Mouse (Mus musculus) heart, postnatal 0 days (tissue): Measurements from ENCODE around the gene Eme2. TPM values are rescaled to one million over a fixed set of nuclear protein-coding genes. Genes with fewer than 3 reads are reported as not detected.
"Not testable (repeated sequence)": the region's sequence is repeated elsewhere in the genome, so short reads cannot be mapped to it uniquely, and the experiment has no call there.

Experiments
- ATAC-seq: fragments of 200-750 bp; cut with Nextera tagmentation; 2 replicates; pipeline ENCODE4 v1.8.0; 2017; ENCODE audit warnings: low read depth, moderate number of reproducible peaks, moderate library complexity; ENCODE audit not compliant: insufficient read depth
- DNase-seq: peaks from one replicate; pipeline ENCODE4 v3.0.0-alpha.2; 2016; ENCODE audit warnings: low spot score
- H3K27ac ChIP-seq: fragments of 300-500 bp; sonication (generic); 2 replicates; pipeline ENCODE4 v1.5.1; 2014; ENCODE audit warnings: low read depth, mild to moderate bottlenecking
- H3K27me3 ChIP-seq: fragments of 300-500 bp; sonication (generic); 2 replicates; pipeline ENCODE4 v1.6.1; 2014; ENCODE audit warnings: low read length, mixed read lengths; ENCODE audit not compliant: control insufficient read depth, insufficient read depth
- H3K36me3 ChIP-seq: fragments of 300-500 bp; sonication (generic); replicated peaks from 2 replicates; pipeline ENCODE4 v1.6.1; 2014; ENCODE audit warnings: low read length, mixed read lengths; ENCODE audit not compliant: control insufficient read depth, insufficient read depth
- H3K4me1 ChIP-seq: fragments of 300-500 bp; sonication (generic); 2 replicates; pipeline ENCODE4 v1.6.1; 2014; ENCODE audit warnings: antibody characterized with exemption; ENCODE audit not compliant: control insufficient read depth, insufficient read depth
- H3K4me2 ChIP-seq: fragments of 300-500 bp; sonication (generic); 2 replicates; pipeline ENCODE4 v1.6.1; 2014; ENCODE audit warnings: low read depth, mild to moderate bottlenecking, low read length, moderate library complexity
- H3K4me3 ChIP-seq: fragments of 300-500 bp; sonication (generic); 2 replicates; pipeline ENCODE4 v1.5.1; 2014; ENCODE audit warnings: low read depth, low read length
- H3K9ac ChIP-seq: fragments of 300-500 bp; sonication (generic); replicated peaks from 2 replicates; pipeline ENCODE4 v1.6.1; 2014; ENCODE audit warnings: low read depth, low read length, mixed read lengths
- H3K9me3 ChIP-seq: fragments of 300-500 bp; sonication (generic); replicated peaks from 2 replicates; pipeline ENCODE4 v1.6.1; 2016; ENCODE audit warnings: low read length; ENCODE audit not compliant: control insufficient read depth
- CTCF ChIP-seq: IDR thresholded peaks from 2 replicates; pipeline ENCODE4 v1.5.1; 2016; ENCODE audit warnings: antibody characterized with exemption, control low read depth, low read depth
- EP300 ChIP-seq: IDR thresholded peaks from 2 replicates; pipeline ENCODE4 v1.6.1; 2016; ENCODE audit warnings: antibody characterized with exemption, low read depth
- WGBS: fragments of 180-500 bp; shearing (Covaris S2); extraction: QIAGEN DNeasy Blood & Tissue Kit; methylation state at CpG from one replicate; pipeline ENCODE4 v1.1.7; 2014; 5-methylcytosine and 5-hydroxymethylcytosine counted together
- polyA plus RNA-seq: library from polyadenylated mRNA; unstranded; fragments of >200 nt; fragmentation: Nextera tagmentation; extraction: Ambion mirVana; gene quantifications from 2 replicates; pipeline ENCODE4 v1.2.1, GENCODE M21; 2015
- total RNA-seq: library from RNA; depleted of rRNA; stranded (reverse); fragments of >200 nt; gene quantifications from 2 replicates; pipeline ENCODE4 v1.2.3, GENCODE M21; 2014; ENCODE audit warnings: low replicate concordance; rRNA removed

The Eme2 gene
- total RNA-seq (23.6 and 28.2 TPM in 2 replicates), polyA plus RNA-seq (14.8 and 15.5 TPM in 2 replicates)

DNA sequence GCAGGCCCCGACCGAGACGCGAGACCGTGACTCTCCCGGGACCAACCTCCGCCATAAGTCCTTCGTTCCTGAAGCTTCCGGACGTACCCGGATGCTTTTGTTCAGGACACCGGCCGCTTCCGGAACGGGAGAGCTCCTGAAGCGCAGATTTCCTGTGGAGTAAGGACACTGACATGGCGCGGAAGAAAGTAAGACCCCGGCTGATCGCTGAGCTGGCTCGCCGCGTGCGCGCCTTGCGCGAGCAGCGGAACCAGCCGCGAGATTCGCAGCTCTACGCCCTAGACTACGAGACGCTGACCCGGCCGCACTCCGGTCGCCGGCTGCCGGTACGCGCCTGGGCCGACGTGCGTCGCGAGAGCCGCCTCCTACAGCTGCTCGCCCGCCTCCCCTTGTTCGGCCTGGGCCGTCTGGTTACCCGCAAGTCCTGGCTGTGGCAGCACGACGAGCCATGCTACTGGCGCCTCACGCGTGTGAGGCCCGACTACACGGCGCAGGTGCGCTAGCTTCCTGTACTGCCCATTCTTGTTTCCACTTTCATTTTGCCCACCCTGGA lies at the start of gene Eme2, which contains the start of gene Mrps34:
Gene Eme2 (minus strand): TSS at position 93 of the 553 bp plus-strand sequence.
Gene Mrps34 (plus strand): TSS at position 122 of the 553 bp plus-strand sequence.
- Histone ChIP-seq H3K9ac (peak within 1 kb of the TSS; percentile 90), H3K36me3 (peaks cover 58% of the 10 kb centered on the region), H3K9me3 (no peaks in the 10 kb centered on the region), H3K4me1 (peaks cover 20% of the 10 kb centered on the region; the same call in 1 of the 2 replicates), H3K4me3 (peak within 1 kb of the TSS; percentile 71), H3K27me3 (no peaks in the 10 kb centered on the region), H3K27ac (peak within 1 kb of the TSS; percentile 83), H3K4me2 (peak within 1 kb of the TSS; percentile 97)
- WGBS, result 0% methylated on average over 62 of the region's 62 CpGs
- peak; percentile 84 for DNase-seq
- no peak for TF ChIP-seq EP300
- TF ChIP-seq CTCF, result no peak
- ATAC-seq, result peak; percentile 48

- H3K36me3 ChIP-seq, result peaks cover 34% of the 10 kb centered on the region
- not testable (repeated sequence) for H3K27ac ChIP-seq, H3K27me3 ChIP-seq, H3K4me3 ChIP-seq, ATAC-seq, H3K4me1 ChIP-seq, H3K9me3 ChIP-seq, H3K9ac ChIP-seq, H3K4me2 ChIP-seq, DNase-seq
- WGBS, result 77% methylated on average over 1 of the region's 1 CpGs
Measured at GRCm38 (mm10) chr17:24943589-24943988, 48.7 kb upstream of the Eme2 start.

GRCm38 (mm10) chr17:24943036-24943435 lies 48.1 kb upstream of the Eme2 start:
- DNase-seq (no peak), ATAC-seq (no peak)
- H3K27me3 ChIP-seq, result no peaks in the 10 kb centered on the region
- peaks cover 28% of the 10 kb centered on the region for H3K36me3 ChIP-seq
- no peak overlapping the region for H3K27ac ChIP-seq
- no peak overlapping the region for H3K4me3 ChIP-seq
- H3K4me1 ChIP-seq, result no peaks in the 10 kb centered on the region
- WGBS, result 87% methylated on average over 7 of the region's 7 CpGs
- H3K4me2 ChIP-seq, result no peak overlapping the region
- no peaks in the 10 kb centered on the region for H3K9me3 ChIP-seq
- H3K9ac ChIP-seq, result no peak overlapping the region
- TF ChIP-seq EP300 (no peak), CTCF (no peak)

DNA sequence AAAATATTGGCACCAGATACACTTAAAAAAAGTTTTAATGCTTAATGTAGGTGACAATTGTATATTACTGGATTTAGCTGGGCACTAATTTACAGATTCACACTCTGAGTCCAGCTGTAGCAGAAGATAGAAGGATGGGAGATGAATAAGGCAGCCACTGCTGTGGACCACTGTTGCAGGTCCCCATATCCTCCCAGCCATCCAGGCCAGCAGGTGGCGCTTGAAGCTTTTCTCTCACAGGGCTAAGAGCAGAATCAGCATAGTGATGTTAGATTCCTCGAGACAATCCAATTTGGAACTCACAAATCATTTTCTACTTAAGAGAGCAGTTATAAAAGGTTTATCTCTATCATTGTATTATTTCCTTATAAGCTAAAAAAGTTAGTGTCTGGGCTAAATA lies 47.6 kb upstream of the Eme2 start:
- not testable (repeated sequence) for H3K4me2 ChIP-seq, DNase-seq, ATAC-seq, H3K4me3 ChIP-seq, H3K9me3 ChIP-seq, H3K27me3 ChIP-seq, H3K9ac ChIP-seq, H3K27ac ChIP-seq, H3K4me1 ChIP-seq
- WGBS, result 3% methylated on average over 2 of the region's 2 CpGs
- peak; percentile 55 for TF ChIP-seq CTCF
- H3K36me3 ChIP-seq, result peaks cover 22% of the 10 kb centered on the region

GRCm38 (mm10) chr17:24937266-24937665 lies 42.4 kb upstream of the Eme2 start:
- Histone ChIP-seq H3K4me1 (peaks cover 18% of the 10 kb centered on the region), H3K4me3 (peak overlapping the region; percentile 73), H3K4me2 (peak overlapping the region; percentile 79), H3K9me3 (no peaks in the 10 kb centered on the region), H3K27me3 (no peaks in the 10 kb centered on the region), H3K27ac (peak overlapping the region; percentile 78), H3K36me3 (no peaks in the 10 kb centered on the region), H3K9ac (0 out of 2 replicates have a peak overlapping the region, but pooled peaks have one; percentile 62)
- WGBS, result 47% methylated on average over 6 of the region's 6 CpGs
- ATAC-seq, result no peak
- no peak for TF ChIP-seq EP300
- TF ChIP-seq CTCF, result no peak
- no peak for DNase-seq
